Mouse (Mus musculus) ES-E14 (cell line): ENCODE measurements around the gene Ythdf1.

ENCODE experiments used
- MAFK ChIP-seq: IDR thresholded peaks from 2 replicates; pipeline ENCODE4 v1.6.1; 2014; ENCODE audit warnings: mild to moderate bottlenecking, low read depth, low read length, inconsistent platforms; ENCODE audit not compliant: insufficient read depth
- ZC3H11A ChIP-seq: IDR thresholded peaks from 2 replicates; pipeline ENCODE4 v1.6.1; 2012; ENCODE audit warnings: low read depth, mild to moderate bottlenecking, inconsistent platforms, low read length, borderline replicate concordance

DNA sequence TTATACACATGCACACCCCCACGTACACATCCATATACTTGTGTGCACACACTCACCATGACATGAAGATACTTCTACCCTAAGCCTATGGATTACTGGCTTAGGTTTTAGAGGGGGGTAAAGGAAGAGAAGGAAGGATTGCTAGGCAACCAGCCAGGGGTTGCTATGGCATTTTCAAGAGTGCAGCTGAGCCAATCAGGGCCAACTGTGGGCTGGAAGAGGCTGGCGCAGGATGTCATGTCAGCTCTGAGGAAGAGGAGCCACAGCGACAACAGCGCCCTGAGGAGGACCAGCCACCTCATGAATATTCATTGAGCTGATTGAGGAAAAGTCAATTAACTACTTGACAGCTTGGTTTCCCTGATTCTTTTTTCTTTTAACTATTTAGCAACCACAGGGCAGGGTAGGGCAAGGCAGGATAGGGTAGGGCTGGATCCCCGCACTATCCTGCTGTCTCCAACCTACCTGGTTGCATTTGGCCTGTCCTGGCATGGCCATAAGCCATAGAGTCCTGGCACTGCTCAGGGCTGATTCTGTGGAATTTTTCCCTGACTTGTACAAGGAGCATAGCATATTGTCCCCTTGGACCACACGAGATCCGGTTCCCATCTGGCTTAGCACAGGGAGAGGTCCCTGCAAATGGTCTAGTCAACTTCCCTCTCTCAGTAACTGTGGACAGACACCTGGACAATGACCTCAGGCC, 41.2 kb downstream of the Ythdf1 start:
- TF ChIP-seq MAFK (no peak), ZC3H11A (no peak)
